Mouse (Mus musculus) kidney, embryonic 14.5 days (tissue): ENCODE measurements at regions not wholly inside any gene's neighbourhood (a gene's known extent, or its start where the extent isn't known, plus 50 kb on each side); places are given as distances from the start of the nearest gene placed in this dataset.

Experiments
- ATAC-seq: fragments of 200-750 bp; cut with Nextera tagmentation; 2 replicates; pipeline ENCODE4 v1.8.0; 2017; ENCODE audit warnings: moderate number of reproducible peaks, mild to moderate bottlenecking, moderate TSS enrichment, moderate library complexity; ENCODE audit not compliant: low FRiP score, low TSS enrichment
- H3K27ac ChIP-seq: fragments of 300-500 bp; sonication (generic); 2 replicates; pipeline ENCODE4 v1.5.1; 2014; ENCODE audit warnings: low read depth, mild to moderate bottlenecking, low read length, moderate library complexity, mixed read lengths
- H3K27me3 ChIP-seq: fragments of 300-500 bp; sonication (generic); 2 replicates; pipeline ENCODE4 v1.6.1; 2014; ENCODE audit warnings: mild to moderate bottlenecking, low read length; ENCODE audit not compliant: control insufficient read depth, insufficient read depth
- H3K36me3 ChIP-seq: fragments of 300-500 bp; sonication (generic); 2 replicates; pipeline ENCODE4 v1.6.1; 2014; ENCODE audit warnings: low read length, mixed read lengths; ENCODE audit not compliant: control insufficient read depth, insufficient read depth
- H3K4me1 ChIP-seq: fragments of 300-500 bp; sonication (generic); 2 replicates; pipeline ENCODE4 v1.6.1; 2014; ENCODE audit warnings: low read length, mixed read lengths; ENCODE audit not compliant: control insufficient read depth, insufficient read depth
- H3K4me2 ChIP-seq: fragments of 300-500 bp; sonication (generic); replicated peaks from 2 replicates; pipeline ENCODE4 v1.6.1; 2014; ENCODE audit warnings: low read depth, mild to moderate bottlenecking, low read length
- H3K4me3 ChIP-seq: fragments of 300-500 bp; sonication (generic); 2 replicates; pipeline ENCODE4 v1.5.1; 2014; ENCODE audit warnings: mild to moderate bottlenecking, low read length
- H3K9ac ChIP-seq: fragments of 300-500 bp; sonication (generic); 2 replicates; pipeline ENCODE4 v1.6.1; 2014; ENCODE audit warnings: low read depth, mild to moderate bottlenecking, low read length, moderate library complexity
- H3K9me3 ChIP-seq: fragments of 300-500 bp; sonication (generic); 2 replicates; pipeline ENCODE4 v1.6.1; 2016; ENCODE audit warnings: low read length; ENCODE audit not compliant: control insufficient read depth
- WGBS: fragments of 180-500 bp; shearing (Covaris S2); extraction: QIAGEN DNeasy Blood & Tissue Kit; methylation state at CpG from one replicate; pipeline ENCODE4 v1.1.7; 2014; 5-methylcytosine and 5-hydroxymethylcytosine counted together

DNA sequence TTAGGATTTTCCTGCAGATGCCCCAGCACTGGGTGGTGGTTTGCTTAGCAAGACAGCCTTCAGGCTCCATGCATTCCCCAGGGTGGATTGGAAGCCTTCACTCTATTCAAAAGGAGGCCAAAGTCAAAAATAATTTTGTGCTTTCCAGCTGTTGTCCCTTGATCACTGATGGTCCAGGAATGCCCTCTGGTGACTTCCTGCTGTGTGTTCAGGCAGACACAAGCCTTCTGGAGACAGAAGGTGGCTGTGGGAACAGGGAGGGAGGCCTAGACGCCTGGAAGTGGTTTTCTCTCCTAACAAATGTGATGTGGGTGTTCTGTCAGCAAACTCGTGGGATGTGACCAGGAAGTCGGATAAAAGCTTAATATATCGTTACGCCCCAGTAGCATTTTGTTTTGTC, 81.3 kb downstream of the Atp6ap1l start:
- Histone ChIP-seq H3K4me3 (no peak overlapping the region), H3K4me2 (no peak overlapping the region), H3K9me3 (no peaks in the 10 kb centered on the region), H3K4me1 (peaks cover 2% of the 10 kb centered on the region; the same call in 1 of the 2 replicates), H3K27me3 (no peaks in the 10 kb centered on the region), H3K9ac (no peak overlapping the region), H3K27ac (no peak overlapping the region), H3K36me3 (no peaks in the 10 kb centered on the region)
- WGBS: 30% methylated on average over 5 of the region's 5 CpGs
- ATAC-seq: peak; percentile 61; the same call in 1 of the 2 replicates

DNA sequence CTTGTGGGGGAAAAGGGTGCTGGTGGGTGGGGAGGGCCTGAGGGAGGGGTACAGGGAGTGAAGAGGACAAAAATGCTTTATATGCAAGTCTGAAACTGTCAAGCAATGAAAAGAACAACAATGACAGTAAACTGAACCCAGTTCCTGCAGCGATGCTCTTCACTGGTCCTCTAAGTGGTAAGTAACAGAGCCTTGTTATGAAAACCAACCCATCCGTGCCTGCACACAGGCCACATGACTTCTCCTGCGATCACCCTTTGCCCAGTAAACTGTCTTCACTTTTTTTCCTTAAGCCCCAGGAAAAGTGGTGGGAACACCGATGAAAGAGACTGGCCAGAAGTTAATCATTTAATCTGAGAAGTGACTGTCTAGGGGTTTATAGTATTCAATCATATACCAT, 83.3 kb downstream of the Atp6ap1l start:
- Histone ChIP-seq H3K36me3 (no peaks in the 10 kb centered on the region), H3K4me3 (no peak overlapping the region), H3K9ac (no peak overlapping the region), H3K9me3 (no peaks in the 10 kb centered on the region), H3K4me2 (no peak overlapping the region), H3K4me1 (peaks cover 2% of the 10 kb centered on the region; the same call in 1 of the 2 replicates), H3K27ac (no peak overlapping the region), H3K27me3 (no peaks in the 10 kb centered on the region)
- 51% methylated on average over 4 of the region's 4 CpGs for WGBS
- peak; percentile 78; the same call in 1 of the 2 replicates for ATAC-seq

DNA sequence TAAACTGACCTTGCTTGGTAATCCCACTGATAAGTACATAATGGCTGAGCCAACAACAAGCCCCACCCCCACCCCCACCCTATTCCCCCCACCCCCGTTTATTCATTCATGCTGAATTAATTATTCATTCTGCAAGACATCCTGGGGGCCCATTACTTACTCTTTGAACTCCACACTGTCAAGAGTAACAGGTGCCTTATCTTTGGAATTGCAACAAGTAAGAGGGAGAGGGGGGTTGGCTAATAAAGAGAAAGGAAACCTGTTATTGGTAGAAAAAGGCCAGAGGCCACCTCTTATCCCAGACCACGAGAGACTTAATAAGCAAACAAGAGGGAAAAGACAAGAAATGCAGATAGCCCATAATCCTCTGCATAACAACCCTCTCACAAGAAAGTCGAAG, 84.7 kb downstream of the Atp6ap1l start:
- no peak overlapping the region for H3K9ac ChIP-seq
- no peak for ATAC-seq
- H3K27me3 ChIP-seq: no peaks in the 10 kb centered on the region

DNA sequence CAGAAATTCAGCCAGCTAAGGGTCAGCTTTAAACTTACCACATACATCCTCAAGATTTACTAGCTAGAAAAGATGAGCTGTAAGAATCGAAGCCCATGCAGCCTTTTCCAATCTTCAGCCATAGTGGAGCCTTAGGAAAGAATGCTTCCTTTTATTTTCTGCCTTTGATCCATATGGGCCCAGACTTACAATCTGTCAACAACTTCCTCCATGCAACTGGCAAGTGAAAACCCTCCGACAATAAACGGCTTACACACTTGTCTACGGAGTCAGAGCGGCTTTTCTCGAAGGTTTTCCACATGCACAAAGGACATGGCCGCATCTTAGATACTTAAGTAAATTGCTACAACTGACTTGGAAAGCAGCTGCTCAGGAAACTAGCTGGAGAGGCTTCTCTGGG, 85.2 kb downstream of the Atp6ap1l start:
- Histone ChIP-seq H3K27ac (no peak overlapping the region), H3K4me3 (no peak overlapping the region), H3K27me3 (no peaks in the 10 kb centered on the region), H3K4me1 (peaks cover 2% of the 10 kb centered on the region; the same call in 1 of the 2 replicates), H3K36me3 (no peaks in the 10 kb centered on the region), H3K9ac (no peak overlapping the region), H3K9me3 (no peaks in the 10 kb centered on the region), H3K4me2 (no peak overlapping the region)
- ATAC-seq: no peak
- 60% methylated on average over 7 of the region's 7 CpGs for WGBS

More for the DNA sequence above, 84.7 kb downstream of the Atp6ap1l start:
- Histone ChIP-seq H3K9me3 (no peaks in the 10 kb centered on the region), H3K36me3 (no peaks in the 10 kb centered on the region), H3K4me1 (peaks cover 2% of the 10 kb centered on the region; the same call in 1 of the 2 replicates), H3K4me3 (no peak overlapping the region), H3K4me2 (no peak overlapping the region), H3K27ac (no peak overlapping the region)
- 41% methylated on average over 3 of the region's 3 CpGs for WGBS

DNA sequence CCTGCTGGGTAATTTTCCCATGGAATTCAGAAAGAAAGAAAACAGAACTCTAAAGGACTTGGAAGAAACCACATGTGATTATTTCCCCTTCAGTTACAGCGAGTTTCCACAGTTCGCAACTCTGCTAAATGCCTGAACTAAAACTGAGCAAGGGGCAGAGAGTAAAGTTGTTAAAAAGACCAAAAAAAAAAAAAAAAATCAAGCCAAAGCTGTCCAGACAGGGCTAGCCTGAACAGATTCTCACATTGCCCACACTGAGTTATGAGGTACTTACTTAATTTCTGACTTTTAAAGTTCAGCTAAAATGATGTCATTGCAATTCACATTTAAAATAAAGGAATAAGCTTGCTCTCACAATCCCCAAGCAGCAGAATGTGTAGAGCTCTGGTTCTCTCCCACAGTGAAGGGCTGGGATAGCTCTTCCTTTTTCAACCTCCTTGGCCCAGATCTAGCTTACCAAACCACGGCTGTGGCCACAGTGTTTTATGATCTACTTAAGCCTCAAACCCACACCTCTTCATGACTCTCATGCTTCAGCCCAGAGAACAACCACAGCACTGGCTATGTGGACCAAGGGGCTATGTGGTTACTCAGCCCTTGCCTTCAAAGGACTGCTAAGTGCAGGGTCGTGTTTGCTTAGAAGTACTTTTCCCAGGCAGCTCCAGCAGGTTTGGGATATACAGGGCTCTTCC, 90.8 kb downstream of the Atp6ap1l start:
- no peaks in the 10 kb centered on the region for H3K36me3 ChIP-seq
- no peak overlapping the region for H3K4me3 ChIP-seq
- no peaks in the 10 kb centered on the region for H3K4me1 ChIP-seq
- WGBS: 67% methylated on average over 4 of the region's 4 CpGs
- H3K4me2 ChIP-seq: no peak overlapping the region
- no peak overlapping the region for H3K9ac ChIP-seq
- H3K27me3 ChIP-seq: no peaks in the 10 kb centered on the region
- no peak for ATAC-seq
- H3K27ac ChIP-seq: no peak overlapping the region
- no peaks in the 10 kb centered on the region for H3K9me3 ChIP-seq

DNA sequence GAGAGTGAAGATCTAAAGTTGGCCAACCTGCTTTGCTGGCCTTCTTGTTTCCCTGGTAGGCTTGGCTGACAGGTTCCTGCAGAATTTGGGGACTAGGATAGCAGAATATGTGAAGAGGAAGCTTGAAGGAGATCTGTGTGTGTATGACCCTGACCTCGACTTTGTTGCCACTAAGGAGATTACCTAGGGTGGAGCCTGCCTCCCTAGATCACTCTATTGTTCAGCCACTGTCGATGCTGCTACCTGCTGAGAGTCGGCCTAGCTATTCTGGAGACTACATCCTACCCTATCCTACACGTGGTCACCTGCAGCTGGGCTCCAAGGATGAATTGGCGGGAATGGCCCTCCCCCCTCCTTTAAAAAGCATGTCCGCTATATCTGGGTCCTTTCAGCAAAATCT, 95.1 kb downstream of the Atp6ap1l start:
- no peaks in the 10 kb centered on the region for H3K36me3 ChIP-seq
- H3K27me3 ChIP-seq: no peaks in the 10 kb centered on the region
- H3K9ac ChIP-seq: no peak overlapping the region
- no peak overlapping the region for H3K4me2 ChIP-seq
- H3K9me3 ChIP-seq: no peaks in the 10 kb centered on the region
- WGBS: 83% methylated on average over 6 of the region's 6 CpGs
- H3K4me3 ChIP-seq: no peak overlapping the region
- no peak overlapping the region for H3K27ac ChIP-seq
- ATAC-seq: no peak
- no peaks in the 10 kb centered on the region for H3K4me1 ChIP-seq

DNA sequence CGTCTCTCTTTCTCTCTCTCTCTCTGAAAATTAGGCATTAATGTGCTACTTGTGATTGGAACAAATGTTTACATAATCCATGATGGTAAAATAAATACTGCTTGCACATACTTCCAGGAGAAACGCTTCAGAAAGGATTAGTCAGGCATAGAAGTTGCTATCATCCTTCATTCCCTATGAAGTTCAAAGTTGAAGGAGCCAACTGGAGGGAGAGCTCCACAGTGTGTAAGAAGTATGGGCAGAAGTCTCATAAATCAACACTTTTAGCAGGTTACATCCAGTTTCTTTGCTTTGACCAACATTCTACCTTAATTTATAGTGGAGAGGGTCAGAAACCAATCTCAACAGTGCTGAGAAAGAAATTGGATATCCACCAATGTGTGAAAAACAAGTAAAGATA, 105.5 kb downstream of the Atp6ap1l start:
- ATAC-seq: peak; percentile 78; the same call in 1 of the 2 replicates
- Histone ChIP-seq H3K36me3 (no peaks in the 10 kb centered on the region), H3K4me1 (0 out of 2 replicates have a peak, but pooled peaks cover 3% of the 10 kb centered on the region), H3K9ac (no peak overlapping the region), H3K27me3 (no peaks in the 10 kb centered on the region), H3K4me2 (no peak overlapping the region), H3K9me3 (no peaks in the 10 kb centered on the region), H3K4me3 (no peak overlapping the region), H3K27ac (0 out of 2 replicates have a peak overlapping the region, but pooled peaks have one; percentile 13)
- WGBS: 45% methylated on average over 2 of the region's 2 CpGs

DNA sequence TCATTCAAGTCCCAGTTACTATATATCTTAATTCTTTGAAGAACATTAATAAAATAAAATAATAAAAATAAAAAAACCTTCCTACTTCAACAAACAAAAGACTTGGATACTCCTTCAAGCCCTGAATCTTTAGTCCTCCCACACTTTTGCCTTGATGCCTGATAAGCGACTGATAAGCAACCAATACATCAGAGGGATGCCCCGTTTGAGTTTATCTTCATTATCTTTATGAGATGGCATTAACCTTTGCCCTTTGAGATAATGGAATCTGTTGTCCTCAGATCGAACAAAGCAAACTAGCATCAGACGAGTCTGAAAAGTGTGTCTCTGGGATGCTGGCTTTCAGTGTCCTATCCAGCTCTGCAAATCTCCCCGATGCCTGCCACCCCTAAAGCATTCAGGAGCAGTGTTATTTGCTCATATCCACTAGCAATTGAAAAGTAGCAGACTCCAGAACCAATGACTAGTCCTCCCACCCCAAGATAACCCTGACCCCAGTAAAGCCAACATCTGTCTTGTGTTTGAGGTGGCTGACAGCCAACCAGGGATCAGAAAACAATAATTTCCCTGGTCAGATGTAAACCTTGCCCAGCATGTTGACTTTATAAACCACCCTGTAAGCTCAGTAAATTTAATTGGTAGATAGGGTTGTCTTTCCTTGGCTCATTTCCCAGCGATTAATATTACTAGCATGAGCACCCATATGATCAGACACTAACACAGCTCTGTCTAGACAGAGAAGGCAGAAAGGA, 106.2 kb downstream of the Atp6ap1l start:
- Histone ChIP-seq H3K27ac (0 out of 2 replicates have a peak overlapping the region, but pooled peaks have one; percentile 13), H3K4me3 (no peak overlapping the region), H3K4me1 (0 out of 2 replicates have a peak, but pooled peaks cover 3% of the 10 kb centered on the region), H3K9ac (no peak overlapping the region), H3K4me2 (no peak overlapping the region), H3K9me3 (no peaks in the 10 kb centered on the region), H3K27me3 (no peaks in the 10 kb centered on the region), H3K36me3 (no peaks in the 10 kb centered on the region)
- peak; percentile 86 for ATAC-seq
- WGBS: 18% methylated on average over 6 of the region's 6 CpGs

DNA sequence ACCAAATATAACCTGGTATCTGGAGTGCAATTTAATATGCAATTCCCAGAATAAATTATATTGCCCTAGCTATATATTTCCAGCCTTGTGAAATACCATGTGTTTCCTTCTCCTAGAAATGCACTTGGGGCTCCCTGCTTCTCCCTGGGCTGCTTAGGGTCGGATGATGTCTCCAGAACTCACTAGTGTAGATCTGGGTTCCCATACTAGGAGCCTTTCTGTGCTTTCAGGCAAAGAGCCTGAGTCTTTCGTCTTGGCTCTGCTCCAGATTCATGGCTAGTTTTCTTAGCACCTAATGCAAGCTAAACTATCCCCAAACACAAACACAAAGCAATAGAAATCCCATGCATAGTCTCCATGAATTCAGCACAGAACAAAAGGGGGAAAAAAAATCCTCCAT, 106.8 kb downstream of the Atp6ap1l start:
- H3K4me3 ChIP-seq: no peak overlapping the region
- H3K36me3 ChIP-seq: no peaks in the 10 kb centered on the region
- H3K27me3 ChIP-seq: no peaks in the 10 kb centered on the region
- H3K9ac ChIP-seq: no peak overlapping the region
- H3K4me2 ChIP-seq: no peak overlapping the region
- 56% methylated on average over 2 of the region's 2 CpGs for WGBS
- H3K27ac ChIP-seq: no peak overlapping the region
- no peaks in the 10 kb centered on the region for H3K9me3 ChIP-seq
- H3K4me1 ChIP-seq: 0 out of 2 replicates have a peak, but pooled peaks cover 3% of the 10 kb centered on the region
- no peak for ATAC-seq
